Mouse (Mus musculus): ENCODE results near the gene Ctdsp1.

Gene Ctdsp1

DNA sequence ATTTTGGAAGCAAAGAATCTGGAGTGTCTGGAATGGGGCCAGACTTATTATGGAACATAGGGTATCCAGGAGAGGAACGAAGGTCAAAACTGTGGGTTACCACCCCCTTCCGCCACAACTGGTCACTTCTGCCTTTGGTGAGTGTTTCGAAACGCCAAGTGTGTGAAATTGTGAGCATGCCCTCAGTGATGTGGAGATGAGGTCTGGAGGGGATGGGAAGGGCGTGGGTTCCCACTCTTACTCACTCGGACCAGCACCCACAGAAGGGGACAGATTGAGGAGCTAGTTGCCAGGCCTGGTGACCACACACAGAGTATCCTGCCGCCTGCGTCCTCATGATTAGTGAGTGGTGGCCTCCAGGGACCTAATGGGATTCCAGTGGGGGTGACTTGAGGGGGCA, 16.3 kb upstream of the Ctdsp1 start, which contains the start of gene Slc11a1:
TSS of gene Slc11a1 (plus strand) at position 216 of the 400 bp plus-strand sequence.
- in situ Hi-C loops (cut with MboI; ENCODE audit: low pct_unique_long_range_greater_than_20kb in 1 of 2, low sequenced_read_pairs in 2 of 2, unreplicated experiment in 1 of 2), result no loop called here

GRCm38 (mm10) chr1:74375561-74375960, 15.7 kb upstream of the Ctdsp1 start:
- in situ Hi-C loops (cut with MboI; ENCODE audit: low pct_unique_long_range_greater_than_20kb in 1 of 2, low sequenced_read_pairs in 2 of 2, unreplicated experiment in 1 of 2), result no loop called here

DNA sequence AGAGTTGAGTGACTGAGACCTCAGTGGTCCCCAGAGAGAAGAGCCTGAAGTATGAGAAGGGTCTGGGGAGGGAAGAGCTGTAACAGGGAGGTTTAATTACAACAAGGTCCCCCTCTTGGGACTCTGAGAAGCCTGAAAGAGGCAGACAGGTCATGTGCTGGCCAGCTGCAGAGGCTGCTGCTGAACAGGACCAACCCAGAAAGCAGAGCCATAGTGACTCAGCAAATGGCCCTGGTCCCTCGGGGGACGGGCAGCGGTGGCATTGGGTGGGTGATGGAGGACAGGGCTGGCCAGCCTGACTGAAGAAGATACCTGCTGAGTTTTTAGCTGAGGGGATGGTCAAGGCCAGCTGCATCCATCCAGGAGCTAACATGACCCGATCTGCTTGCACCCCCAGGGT, 14.9 kb upstream of the Ctdsp1 start:
- in situ Hi-C loops (cut with MboI; ENCODE audit: low pct_unique_long_range_greater_than_20kb in 1 of 2, low sequenced_read_pairs in 2 of 2, unreplicated experiment in 1 of 2), result no loop called here

- in situ Hi-C loops (cut with MboI; ENCODE audit: low pct_unique_long_range_greater_than_20kb in 1 of 2, low sequenced_read_pairs in 2 of 2, unreplicated experiment in 1 of 2), result no loop called here
Measured at GRCm38 (mm10) chr1:74379058-74379504, 12.2 kb upstream of the Ctdsp1 start.

- in situ Hi-C loops (cut with MboI; ENCODE audit: low pct_unique_long_range_greater_than_20kb in 1 of 2, low sequenced_read_pairs in 2 of 2, unreplicated experiment in 1 of 2), result loop anchor here in 1 of 2 experiments (10.0 kb wide), 1 partner anchor 176 kb away; no protein-coding TSS in a partner anchor
Measured at GRCm38 (mm10) chr1:74380484-74380883, 10.8 kb upstream of the Ctdsp1 start.

DNA sequence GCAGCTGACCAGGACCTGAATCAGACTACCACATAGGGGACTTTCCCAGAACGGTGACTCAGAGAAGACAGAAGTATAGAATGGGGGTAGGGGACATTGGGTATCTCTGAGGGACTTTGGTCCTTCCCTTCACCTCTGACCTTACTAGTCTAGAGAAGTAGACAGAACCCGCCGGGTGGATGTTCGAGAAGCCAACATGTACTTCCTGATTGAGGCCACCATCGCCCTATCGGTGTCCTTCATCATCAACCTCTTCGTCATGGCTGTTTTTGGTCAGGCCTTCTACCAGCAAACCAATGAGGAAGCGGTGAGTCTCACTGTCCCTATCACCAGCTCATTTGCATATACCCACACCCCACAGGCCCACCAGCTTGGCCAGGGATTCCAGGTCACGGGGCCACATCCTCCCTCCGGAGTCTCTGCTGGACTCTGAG, 9.7 kb upstream of the Ctdsp1 start:
- in situ Hi-C loops (cut with MboI; ENCODE audit: low pct_unique_long_range_greater_than_20kb in 1 of 2, low sequenced_read_pairs in 2 of 2, unreplicated experiment in 1 of 2), result loop anchor here in 1 of 2 experiments (10.0 kb wide), 1 partner anchor 177 kb away; no protein-coding TSS in a partner anchor

DNA sequence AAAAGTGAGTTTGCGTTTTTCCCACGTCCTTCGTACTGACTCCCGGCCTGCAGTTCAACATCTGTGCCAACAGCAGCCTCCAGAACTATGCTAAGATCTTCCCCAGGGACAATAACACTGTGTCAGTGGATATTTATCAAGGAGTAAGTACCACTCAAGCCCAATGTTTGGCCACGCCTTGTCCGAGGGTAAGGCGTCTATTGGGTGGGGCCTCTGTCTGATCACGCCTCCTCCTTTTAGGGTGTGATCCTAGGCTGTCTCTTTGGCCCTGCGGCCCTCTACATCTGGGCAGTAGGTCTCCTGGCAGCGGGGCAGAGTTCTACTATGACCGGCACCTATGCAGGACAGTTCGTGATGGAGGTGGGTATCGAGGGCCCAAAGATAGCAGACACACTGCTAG, 7.9 kb upstream of the Ctdsp1 start:
- in situ Hi-C loops (cut with MboI; ENCODE audit: low pct_unique_long_range_greater_than_20kb in 1 of 2, low sequenced_read_pairs in 2 of 2, unreplicated experiment in 1 of 2), result loop anchor here in 1 of 2 experiments (10.0 kb wide), 1 partner anchor 179 kb away; no protein-coding TSS in a partner anchor

DNA sequence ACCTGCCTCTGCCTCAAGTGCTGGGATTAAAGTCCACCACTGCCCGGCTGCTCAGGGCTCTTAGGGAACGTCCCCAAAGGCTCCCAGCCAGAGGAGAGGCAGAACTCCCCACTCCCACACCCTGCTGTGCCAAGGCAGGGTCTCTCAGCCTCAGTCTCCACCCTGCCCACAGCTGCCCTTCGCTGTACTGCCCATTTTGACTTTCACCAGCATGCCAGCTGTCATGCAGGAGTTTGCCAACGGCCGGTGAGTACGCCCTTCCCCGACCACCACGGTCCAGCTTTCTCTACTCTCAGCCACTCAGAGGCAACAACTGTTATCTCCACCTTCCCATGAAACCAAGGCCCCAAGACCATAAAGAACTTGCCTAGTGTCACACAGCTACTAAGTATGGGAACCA, 6.8 kb upstream of the Ctdsp1 start:
- in situ Hi-C loops (cut with MboI; ENCODE audit: low pct_unique_long_range_greater_than_20kb in 1 of 2, low sequenced_read_pairs in 2 of 2, unreplicated experiment in 1 of 2), result loop anchor here in 1 of 2 experiments (10.0 kb wide), 1 partner anchor 180 kb away; no protein-coding TSS in a partner anchor

GRCm38 (mm10) chr1:74385064-74385463, 6.2 kb upstream of the Ctdsp1 start:
- in situ Hi-C loops (cut with MboI; ENCODE audit: low pct_unique_long_range_greater_than_20kb in 1 of 2, low sequenced_read_pairs in 2 of 2, unreplicated experiment in 1 of 2), result loop anchor here in 1 of 2 experiments (10.0 kb wide), 1 partner anchor 180 kb away; no protein-coding TSS in a partner anchor

DNA sequence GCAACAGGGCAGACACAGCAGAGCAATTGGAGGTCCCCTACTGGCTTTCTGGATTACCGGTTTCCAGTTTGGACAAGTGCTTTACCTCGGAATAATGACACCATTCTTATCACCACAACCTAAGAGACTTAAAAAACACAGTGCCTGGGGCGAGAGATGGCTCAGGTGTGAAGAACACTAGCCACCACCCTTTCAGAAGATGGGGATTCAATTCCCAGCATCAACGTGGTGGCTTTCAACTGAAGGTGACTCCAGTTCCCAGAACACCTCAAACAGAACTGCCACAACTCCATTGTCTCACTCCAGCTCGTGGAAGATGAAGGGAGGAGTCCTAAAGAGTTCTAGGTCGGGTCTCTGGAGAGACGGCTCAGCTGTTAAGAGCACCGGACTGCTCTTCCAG, 5.8 kb upstream of the Ctdsp1 start:
- in situ Hi-C loops (cut with MboI; ENCODE audit: low pct_unique_long_range_greater_than_20kb in 1 of 2, low sequenced_read_pairs in 2 of 2, unreplicated experiment in 1 of 2), result loop anchor here in 1 of 2 experiments (10.0 kb wide), 1 partner anchor 181 kb away; no protein-coding TSS in a partner anchor

DNA sequence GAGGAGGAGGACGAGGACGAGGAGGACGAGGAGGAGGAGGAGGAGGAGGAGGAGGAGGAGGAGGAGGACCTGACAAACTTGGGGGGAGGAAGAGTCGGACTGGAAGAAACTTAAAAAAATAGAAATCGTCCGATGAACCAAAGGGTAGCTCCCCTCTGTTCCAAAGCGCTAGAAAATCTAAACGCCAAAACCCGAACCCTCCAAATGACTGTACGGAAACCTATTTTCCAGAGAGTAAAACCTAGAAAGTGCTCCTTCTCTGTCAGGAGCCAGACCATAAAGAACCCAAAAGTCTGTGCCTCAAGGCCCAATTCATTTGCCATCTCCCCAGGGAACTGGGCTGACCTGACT, 5.0 kb upstream of the Ctdsp1 start:
- in situ Hi-C loops (cut with MboI; ENCODE audit: low pct_unique_long_range_greater_than_20kb in 1 of 2, low sequenced_read_pairs in 2 of 2, unreplicated experiment in 1 of 2), result loop anchor here in 1 of 2 experiments (10.0 kb wide), 1 partner anchor 182 kb away; no protein-coding TSS in a partner anchor

DNA sequence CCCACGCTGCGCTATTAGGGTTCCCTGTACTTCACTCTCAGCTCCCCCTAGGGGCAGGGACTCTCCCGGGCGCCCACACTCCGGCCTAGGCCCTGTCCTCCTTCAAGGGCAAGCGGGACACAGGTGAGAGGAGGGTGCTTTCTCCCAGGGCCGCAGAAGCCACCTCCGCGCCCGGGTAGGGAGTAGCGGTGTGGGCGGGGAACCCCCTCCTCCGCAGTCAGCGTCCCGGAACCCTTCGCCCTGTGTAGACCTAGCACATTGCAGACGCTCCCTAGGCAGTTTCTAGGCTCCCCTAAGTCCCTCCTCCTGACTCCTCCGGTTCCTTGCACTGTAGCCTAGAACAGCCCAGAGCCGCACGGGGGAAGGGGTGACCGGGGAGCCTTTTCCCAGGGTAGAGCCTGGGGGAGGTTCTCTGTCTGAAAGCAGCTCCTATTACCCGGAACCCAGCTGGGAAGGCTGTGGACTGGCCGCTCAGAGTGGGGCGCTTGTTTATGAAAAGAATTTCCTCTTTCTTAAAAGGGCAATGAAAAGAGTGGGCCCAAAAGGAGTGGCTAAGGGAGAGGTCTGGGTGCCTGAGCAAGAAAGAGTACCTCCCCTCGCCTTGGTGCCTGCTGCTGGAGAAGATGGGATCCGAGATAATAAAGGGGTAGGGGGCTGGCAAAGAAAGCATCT, 4.5 kb upstream of the Ctdsp1 start:
- in situ Hi-C loops (cut with MboI; ENCODE audit: low pct_unique_long_range_greater_than_20kb in 1 of 2, low sequenced_read_pairs in 2 of 2, unreplicated experiment in 1 of 2), result loop anchor here in 1 of 2 experiments (10.0 kb wide), 1 partner anchor 182 kb away; no protein-coding TSS in a partner anchor

DNA sequence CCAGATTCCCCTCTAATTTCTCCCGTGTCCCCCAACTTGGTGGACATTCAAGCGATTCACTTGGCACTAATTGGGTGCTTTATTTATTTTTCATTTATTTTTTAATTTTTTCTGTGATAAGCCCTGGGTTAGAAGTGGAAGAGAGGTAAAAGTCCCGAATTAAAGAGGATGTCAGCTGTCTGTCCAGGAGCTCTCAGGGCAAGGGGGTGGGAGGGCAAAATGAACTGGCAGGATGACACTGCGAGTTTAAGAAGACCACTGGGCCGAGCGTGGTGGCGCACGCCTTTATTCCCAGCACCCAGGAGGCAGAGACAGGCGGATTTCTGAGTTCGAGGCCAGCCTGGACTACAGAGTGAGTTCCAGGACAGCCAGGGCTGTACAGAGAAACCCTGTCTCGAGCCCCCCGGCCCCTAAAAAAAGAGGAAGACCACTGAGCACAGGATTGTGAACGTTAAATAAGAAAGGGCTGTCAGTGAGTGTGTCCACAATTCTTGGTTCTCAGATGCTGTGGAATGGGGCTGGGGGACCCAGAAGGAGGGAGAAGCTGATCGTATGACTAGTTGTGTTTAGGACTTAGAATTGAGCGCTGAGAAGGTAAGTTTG, 3.8 kb upstream of the Ctdsp1 start:
- in situ Hi-C loops (cut with MboI; ENCODE audit: low pct_unique_long_range_greater_than_20kb in 1 of 2, low sequenced_read_pairs in 2 of 2, unreplicated experiment in 1 of 2), result loop anchor here in 1 of 2 experiments (10.0 kb wide), 1 partner anchor 183 kb away; no protein-coding TSS in a partner anchor

DNA sequence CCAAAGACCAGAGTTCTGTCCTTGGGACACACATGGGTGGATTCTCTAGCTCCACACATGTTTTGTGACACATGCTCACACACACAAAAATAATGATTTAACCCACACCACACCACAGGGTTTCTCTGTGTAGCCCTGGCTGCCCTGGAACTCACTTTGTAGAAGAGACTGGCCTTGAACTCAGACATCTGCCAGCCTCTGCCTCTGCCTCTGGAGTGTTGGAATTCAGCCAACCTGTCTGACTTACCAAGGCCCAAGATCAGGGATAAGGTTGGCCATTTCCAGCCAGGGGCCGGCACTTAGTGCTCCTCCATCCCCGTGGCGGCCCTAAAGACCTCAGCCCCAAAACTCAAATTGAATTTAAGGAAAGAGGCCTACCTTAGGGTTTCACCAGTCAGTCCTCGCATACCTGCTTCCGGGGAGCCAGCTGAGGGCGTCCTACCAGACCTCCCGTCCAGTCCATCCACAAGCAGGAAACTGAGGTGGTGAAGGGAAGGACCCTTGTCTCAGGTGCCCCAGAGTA, 2.9 kb upstream of the Ctdsp1 start:
- in situ Hi-C loops (cut with MboI; ENCODE audit: low pct_unique_long_range_greater_than_20kb in 1 of 2, low sequenced_read_pairs in 2 of 2, unreplicated experiment in 1 of 2), result loop anchor here in 1 of 2 experiments (10.0 kb wide), 1 partner anchor 184 kb away; no protein-coding TSS in a partner anchor

GRCm38 (mm10) chr1:74389831-74390286, 1.4 kb upstream of the Ctdsp1 start:
- in situ Hi-C loops (cut with MboI; ENCODE audit: low pct_unique_long_range_greater_than_20kb in 1 of 2, low sequenced_read_pairs in 2 of 2, unreplicated experiment in 1 of 2), result loop anchor here in 1 of 2 experiments (10.0 kb wide), 1 partner anchor 185 kb away; no protein-coding TSS in a partner anchor

DNA sequence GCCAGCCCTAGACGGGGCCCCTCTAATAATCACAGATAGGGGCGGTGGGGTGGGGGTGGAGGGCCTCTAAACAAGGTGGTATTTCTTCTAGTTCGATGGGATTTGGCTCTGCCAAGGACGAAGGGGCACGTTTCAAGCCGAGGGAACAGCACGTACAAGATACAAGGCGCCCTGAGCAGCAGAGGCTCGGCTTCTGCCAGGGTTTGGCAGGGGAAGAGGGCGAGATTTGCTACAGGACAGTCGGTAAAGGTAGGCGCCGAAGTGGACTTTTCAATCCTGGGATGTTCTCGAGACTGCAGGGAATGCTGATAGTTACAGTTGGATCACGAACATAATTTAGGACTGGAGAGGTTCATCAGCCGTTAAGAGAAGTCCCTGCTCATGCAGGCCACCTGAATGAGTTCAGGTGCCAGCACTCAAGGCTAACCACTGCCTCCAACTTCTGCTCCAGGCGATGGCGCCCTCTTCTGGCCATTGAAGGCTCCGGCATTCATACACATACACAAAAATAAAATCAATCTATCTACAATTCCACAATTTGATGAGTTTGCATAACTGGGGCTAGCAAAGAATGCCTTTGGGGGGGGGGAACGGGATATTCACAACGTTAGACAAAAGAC, 912 bp upstream of the Ctdsp1 start:
- in situ Hi-C loops (cut with MboI; ENCODE audit: low pct_unique_long_range_greater_than_20kb in 1 of 2, low sequenced_read_pairs in 2 of 2, unreplicated experiment in 1 of 2), result no loop called here

DNA sequence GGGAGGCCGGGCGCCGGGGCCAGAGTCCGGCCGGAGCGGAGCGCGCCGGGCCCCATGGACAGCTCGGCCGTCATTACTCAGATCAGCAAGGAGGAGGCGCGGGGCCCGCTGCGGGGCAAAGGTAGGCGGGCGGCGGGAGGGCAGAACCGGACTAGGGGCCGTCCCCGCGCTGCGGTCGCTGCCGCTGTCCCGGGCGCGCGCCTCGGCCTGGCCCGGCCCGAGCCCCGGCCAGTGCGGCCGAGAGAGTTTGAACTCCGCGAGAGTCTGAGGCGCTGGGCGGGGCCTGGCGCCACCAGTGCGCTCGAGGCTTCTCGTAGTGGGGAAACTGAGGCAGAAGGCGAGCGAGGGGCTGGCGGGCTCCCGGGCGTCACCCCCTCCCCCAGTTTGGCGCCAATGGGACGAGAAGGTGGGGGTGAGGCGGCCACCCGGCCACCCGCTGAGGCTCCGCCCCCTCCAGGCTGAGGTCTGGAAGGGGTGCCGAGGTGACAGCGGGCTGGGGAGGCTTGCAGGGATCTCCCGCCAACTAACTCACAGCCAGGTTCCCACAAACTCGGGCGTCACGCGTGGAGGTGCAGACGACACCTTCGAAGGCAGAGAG, 634 bp downstream of the Ctdsp1 start:
- in situ Hi-C loops (cut with MboI; ENCODE audit: low pct_unique_long_range_greater_than_20kb in 1 of 2, low sequenced_read_pairs in 2 of 2, unreplicated experiment in 1 of 2), result no loop called here

GRCm38 (mm10) chr1:74392446-74392994, 1.2 kb downstream of the Ctdsp1 start:
- in situ Hi-C loops (cut with MboI; ENCODE audit: low pct_unique_long_range_greater_than_20kb in 1 of 2, low sequenced_read_pairs in 2 of 2, unreplicated experiment in 1 of 2), result no loop called here

Data from mouse embryonic stem cell (cell line).